Mouse (Mus musculus) forebrain, embryonic 14.5 days (tissue): ENCODE measurements around the gene Chrnb1. TPM values are rescaled to one million over a fixed set of nuclear protein-coding genes. Genes with fewer than 3 reads are reported as not detected.

ENCODE experiments used
- ATAC-seq: fragments of 200-750 bp; cut with Nextera tagmentation; 2 replicates; pipeline ENCODE4 v1.8.0; 2017; ENCODE audit warnings: mild to moderate bottlenecking, moderate library complexity
- DNase-seq: peaks from one replicate; pipeline ENCODE4 v3.0.0-alpha.2; 2015; ENCODE audit warnings: low spot score
- H3K27ac ChIP-seq: fragments of 300-500 bp; sonication (generic); 2 replicates; pipeline ENCODE4 v1.5.1; 2014; ENCODE audit warnings: low read depth, mild to moderate bottlenecking, control low read depth, low read length, moderate library complexity
- H3K27me3 ChIP-seq: fragments of 300-500 bp; sonication (generic); replicated peaks from 2 replicates; pipeline ENCODE4 v1.6.1; 2014; ENCODE audit warnings: low read length, control low read depth, mixed read lengths; ENCODE audit not compliant: control insufficient read depth, insufficient read depth
- H3K36me3 ChIP-seq: fragments of 300-500 bp; sonication (generic); 2 replicates; pipeline ENCODE4 v1.6.1; 2014; ENCODE audit warnings: low read length, control low read depth; ENCODE audit not compliant: control insufficient read depth, insufficient read depth
- H3K4me1 ChIP-seq: fragments of 300-500 bp; sonication (generic); 2 replicates; pipeline ENCODE4 v1.6.1; 2014; ENCODE audit warnings: antibody characterized with exemption, low read length, control low read depth; ENCODE audit not compliant: control insufficient read depth, insufficient read depth
- H3K4me2 ChIP-seq: fragments of 300-500 bp; sonication (generic); 2 replicates; pipeline ENCODE4 v1.6.1; 2014; ENCODE audit warnings: mild to moderate bottlenecking, control low read depth, low read length
- H3K4me3 ChIP-seq: fragments of 300-500 bp; sonication (generic); 2 replicates; pipeline ENCODE4 v1.5.1; 2014; ENCODE audit warnings: low read depth, low read length, control low read depth
- H3K9ac ChIP-seq: fragments of 300-500 bp; sonication (generic); 2 replicates; pipeline ENCODE4 v1.6.1; 2014; ENCODE audit warnings: mild to moderate bottlenecking, low read length, control low read depth, moderate library complexity
- H3K9me3 ChIP-seq: fragments of 300-500 bp; sonication (generic); replicated peaks from 2 replicates; pipeline ENCODE4 v1.6.1; 2016; ENCODE audit warnings: low read length, control low read depth, mixed read lengths; ENCODE audit not compliant: control insufficient read depth
- WGBS: fragments of 180-500 bp; shearing (Covaris S2); extraction: QIAGEN DNeasy Blood & Tissue Kit; methylation state at CpG from one replicate; pipeline ENCODE4 v1.1.7; 2014; 5-methylcytosine and 5-hydroxymethylcytosine counted together
- polyA plus RNA-seq: library from polyadenylated mRNA; unstranded; fragments of >200 nt; fragmentation: Nextera tagmentation; extraction: Ambion mirVana; gene quantifications from 2 replicates; pipeline ENCODE4 v1.2.1, GENCODE M21; 2014

The Chrnb1 gene
- polyA plus RNA-seq, 1 experiment from 2014 or later: 1.4 TPM

GRCm38 (mm10) chr11:69801379-69801977 lies 5.7 kb upstream of the Chrnb1 start, which contains the start of gene Fgf11:
Gene Fgf11 (minus strand): TSS chr11:69801857.
- Histone ChIP-seq H3K4me3 (peak within 1 kb of the TSS; percentile 56), H3K27ac (peak within 1 kb of the TSS; percentile 88), H3K9me3 (no peaks in the 10 kb centered on the region), H3K36me3 (no peaks in the 10 kb centered on the region), H3K27me3 (peaks cover 27% of the 10 kb centered on the region), H3K4me2 (peak within 1 kb of the TSS; percentile 98), H3K9ac (peak within 1 kb of the TSS; percentile 75), H3K4me1 (peaks cover 46% of the 10 kb centered on the region)
- 1% methylated on average over 33 of the region's 33 CpGs for WGBS
- ATAC-seq (no peak), DNase-seq (no peak)

GRCm38 (mm10) chr11:69800392-69801197 lies 4.9 kb upstream of the Chrnb1 start:
- H3K4me1 ChIP-seq: peaks cover 46% of the 10 kb centered on the region
- H3K4me2 ChIP-seq: peak overlapping the region; percentile 98
- no peaks in the 10 kb centered on the region for H3K36me3 ChIP-seq
- peaks cover 21% of the 10 kb centered on the region for H3K27me3 ChIP-seq
- H3K27ac ChIP-seq: peak overlapping the region; percentile 88
- peak overlapping the region; percentile 56 for H3K4me3 ChIP-seq
- under 1% methylated on average over 36 of the region's 36 CpGs for WGBS
- DNase-seq (peak; percentile 90), ATAC-seq (peak; percentile 80)
- peak overlapping the region; percentile 73 for H3K9ac ChIP-seq
- no peaks in the 10 kb centered on the region for H3K9me3 ChIP-seq

- H3K4me3 ChIP-seq: peak overlapping the region; percentile 56
- DNase-seq (peak; percentile 77), ATAC-seq (peak; percentile 45)
- H3K4me1 ChIP-seq: peaks cover 46% of the 10 kb centered on the region
- peak overlapping the region; percentile 73 for H3K9ac ChIP-seq
- H3K27ac ChIP-seq: peak overlapping the region; percentile 88
- WGBS: under 1% methylated on average over 11 of the region's 11 CpGs
- H3K9me3 ChIP-seq: no peaks in the 10 kb centered on the region
- no peaks in the 10 kb centered on the region for H3K36me3 ChIP-seq
- H3K27me3 ChIP-seq: peaks cover 15% of the 10 kb centered on the region
- peak overlapping the region; percentile 98 for H3K4me2 ChIP-seq
Observed at GRCm38 (mm10) chr11:69800138-69800391, 4.3 kb upstream of the Chrnb1 start.

- Histone ChIP-seq H3K27me3 (peaks cover 10% of the 10 kb centered on the region), H3K36me3 (no peaks in the 10 kb centered on the region), H3K4me2 (peak overlapping the region; percentile 98), H3K9me3 (no peaks in the 10 kb centered on the region), H3K4me1 (peaks cover 44% of the 10 kb centered on the region), H3K9ac (peak overlapping the region; percentile 73; the same call in 1 of the 2 replicates), H3K4me3 (peak overlapping the region; percentile 56), H3K27ac (peak overlapping the region; percentile 88)
- DNase-seq (peak; percentile 68), ATAC-seq (no peak)
- 21% methylated on average over 11 of the region's 12 CpGs for WGBS
Observed at GRCm38 (mm10) chr11:69799394-69800137, 3.8 kb upstream of the Chrnb1 start.

- no peak overlapping the region; the same call in 1 of the 2 replicates for H3K27ac ChIP-seq
- H3K9ac ChIP-seq: no peak overlapping the region
- peaks cover 27% of the 10 kb centered on the region for H3K4me1 ChIP-seq
- ATAC-seq (no peak), DNase-seq (no peak)
- H3K4me2 ChIP-seq: no peak overlapping the region
- WGBS: 80% methylated on average over 7 of the region's 7 CpGs
- peaks cover 5% of the 10 kb centered on the region; the same call in 1 of the 2 replicates for H3K27me3 ChIP-seq
- no peaks in the 10 kb centered on the region for H3K36me3 ChIP-seq
- no peak overlapping the region for H3K4me3 ChIP-seq
- no peaks in the 10 kb centered on the region for H3K9me3 ChIP-seq
Observed at GRCm38 (mm10) chr11:69797924-69798323, 2.2 kb upstream of the Chrnb1 start.

GRCm38 (mm10) chr11:69795983-69796435 lies 266 bp upstream of the Chrnb1 start:
- H3K9ac ChIP-seq: peak overlapping the region; percentile 52; the same call in 1 of the 2 replicates
- H3K27me3 ChIP-seq: no peaks in the 10 kb centered on the region; the same call in 1 of the 2 replicates
- no peaks in the 10 kb centered on the region for H3K36me3 ChIP-seq
- 2% methylated on average over 13 of the region's 13 CpGs for WGBS
- no peak overlapping the region for H3K27ac ChIP-seq
- no peaks in the 10 kb centered on the region for H3K9me3 ChIP-seq
- H3K4me2 ChIP-seq: peak overlapping the region; percentile 75
- H3K4me3 ChIP-seq: peak overlapping the region; percentile 37
- DNase-seq (no peak), ATAC-seq (no peak)
- H3K4me1 ChIP-seq: peaks cover 17% of the 10 kb centered on the region

GRCm38 (mm10) chr11:69793429-69793828 lies 2.3 kb downstream of the Chrnb1 start:
- Histone ChIP-seq H3K27ac (no peak overlapping the region), H3K9ac (no peak overlapping the region), H3K4me3 (no peak overlapping the region), H3K36me3 (no peaks in the 10 kb centered on the region), H3K4me2 (no peak overlapping the region), H3K27me3 (no peaks in the 10 kb centered on the region; the same call in 1 of the 2 replicates), H3K4me1 (no peaks in the 10 kb centered on the region), H3K9me3 (no peaks in the 10 kb centered on the region)
- 56% methylated on average over 5 of the region's 5 CpGs for WGBS
- DNase-seq (no peak), ATAC-seq (no peak)

- no peak for ATAC-seq
- WGBS: 76% methylated on average over 5 of the region's 5 CpGs
- no peak overlapping the region for H3K4me2 ChIP-seq
- no peaks in the 10 kb centered on the region for H3K4me1 ChIP-seq
- no peak overlapping the region for H3K4me3 ChIP-seq
- no peaks in the 10 kb centered on the region for H3K27me3 ChIP-seq
- no peak for DNase-seq
- H3K36me3 ChIP-seq: no peaks in the 10 kb centered on the region
- H3K27ac ChIP-seq: no peak overlapping the region
- H3K9me3 ChIP-seq: no peaks in the 10 kb centered on the region
- no peak overlapping the region for H3K9ac ChIP-seq
Observed at GRCm38 (mm10) chr11:69791420-69791819, 4.3 kb downstream of the Chrnb1 start.
